Mouse (Mus musculus) hematopoietic stem cell, adult 5-6 weeks (primary cell): ENCODE measurements around the gene Mrc2. TPM values are rescaled to one million over a fixed set of nuclear protein-coding genes. Genes with fewer than 3 reads are reported as not detected.

Source experiments
- ATAC-seq, 2 experiments: fragments of 125-278 bp in 1 of 2; replicated peaks in 1 of 2; 2 replicates each; pipeline ENCODE4 v1.8.0; 2016 to 2017; ENCODE audit warnings: inconsistent platforms in 2 of 2, mild to moderate bottlenecking in 2 of 2, moderate number of reproducible peaks in 2 of 2, low read depth in 1 of 2, moderate TSS enrichment in 1 of 2; ENCODE audit not compliant: low FRiP score in 2 of 2, poor library complexity in 2 of 2, severe bottlenecking in 2 of 2, insufficient read depth in 1 of 2, low TSS enrichment in 1 of 2
- total RNA-seq: library from RNA; stranded (forward); fragments of 172-1452, 232-1000 nt; gene quantifications from 2 replicates; pipeline ENCODE4 v1.2.3, GENCODE M21; 2017

Mrc2 gene
- total RNA-seq, 1 experiment from 2014 or later, result not detected

DNA sequence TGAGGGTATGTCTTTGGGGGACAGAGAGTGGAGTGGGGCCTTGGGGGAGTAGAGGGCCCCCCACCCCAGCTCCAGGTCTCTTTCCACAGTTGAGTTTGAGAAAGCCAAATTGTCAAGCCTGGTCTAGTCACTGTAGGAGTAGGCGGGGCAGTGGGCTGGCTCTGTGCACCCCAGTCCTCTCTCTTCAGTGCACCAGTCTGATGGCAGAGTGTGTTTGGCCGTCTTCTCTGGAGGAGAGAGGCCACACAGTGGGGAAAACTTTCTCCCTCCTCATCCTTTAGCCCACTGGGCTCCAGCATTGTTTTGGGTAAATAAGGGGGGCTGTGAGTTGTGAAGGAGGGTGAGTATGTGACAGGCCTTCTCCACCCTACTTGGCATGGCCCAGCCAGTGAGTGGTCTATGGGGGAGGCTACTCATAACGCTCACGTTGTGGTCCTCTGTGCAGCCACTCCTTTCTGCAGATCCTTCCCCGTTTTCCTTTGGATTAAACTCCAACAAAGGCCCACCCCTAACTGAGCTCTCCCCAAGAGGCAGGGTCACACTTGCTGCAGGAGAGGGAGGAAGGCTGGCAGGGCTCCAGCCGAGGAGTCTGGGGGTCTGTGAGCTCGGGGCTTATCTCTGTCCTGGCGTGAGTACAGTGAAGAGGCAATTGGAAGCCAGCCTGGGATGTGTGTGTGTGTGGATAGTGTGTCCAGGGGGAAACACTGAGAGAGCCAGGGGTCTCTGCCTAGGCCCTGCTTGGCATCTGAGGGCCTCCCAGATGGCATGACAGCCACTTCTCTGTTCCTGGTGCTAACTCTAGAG is 41.6 kb downstream of the Mrc2 start:
- no peak for ATAC-seq

DNA sequence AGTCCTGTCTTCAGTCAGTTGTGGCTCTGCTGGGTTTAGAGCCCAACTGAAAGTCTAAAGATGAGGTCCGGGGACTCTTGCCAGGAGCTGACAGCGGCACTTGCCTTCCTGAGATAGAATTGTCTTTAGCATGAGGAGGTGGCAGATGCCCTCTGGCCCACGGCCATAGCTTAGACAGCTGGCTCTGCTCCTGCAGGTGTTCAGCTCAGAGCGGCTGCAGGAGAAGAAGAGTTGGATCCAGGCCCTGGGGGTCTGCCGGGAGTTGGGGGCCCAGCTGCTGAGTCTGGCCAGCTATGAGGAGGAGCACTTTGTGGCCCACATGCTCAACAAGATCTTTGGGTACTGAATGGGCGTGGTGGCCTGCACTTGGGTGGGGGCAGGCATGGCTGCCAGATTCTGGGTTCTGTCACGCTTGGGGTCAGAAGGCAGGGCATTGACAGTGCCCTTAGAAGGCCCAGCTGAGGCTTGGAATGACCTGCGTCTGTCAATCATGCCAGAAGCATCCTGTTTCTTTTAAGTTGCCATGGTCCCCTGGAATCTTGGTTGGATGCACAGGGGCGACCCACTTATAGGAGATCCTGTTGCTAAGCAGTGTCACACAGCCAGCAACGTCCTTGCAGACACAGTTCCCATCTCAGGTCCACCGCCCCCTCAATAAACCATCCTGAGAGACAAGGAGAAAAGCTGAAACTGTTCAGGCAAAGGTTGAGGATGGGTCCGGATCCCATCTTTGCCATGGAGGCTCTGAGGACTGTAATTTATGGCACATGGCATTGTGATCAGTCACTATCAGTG is 46.4 kb downstream of the Mrc2 start:
- ATAC-seq, result no peak

DNA sequence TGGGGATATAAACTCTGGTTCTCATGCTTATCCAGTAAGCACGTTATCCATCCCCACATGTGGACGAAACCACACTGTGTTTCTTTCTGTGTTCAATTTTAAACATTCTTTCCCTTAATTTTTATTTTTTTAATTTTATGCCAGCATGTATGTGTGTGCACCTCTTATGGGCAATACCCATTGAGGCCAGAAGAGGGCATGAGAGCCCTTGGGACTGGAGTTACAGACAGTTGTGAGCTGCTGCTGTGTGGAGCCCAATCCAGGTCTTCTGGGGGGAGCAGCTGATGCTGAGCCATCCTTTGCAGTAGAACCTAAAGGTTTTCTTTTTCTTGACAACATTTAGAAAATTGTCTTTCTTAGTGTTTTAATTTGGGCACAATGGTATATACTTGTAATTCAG is 52.8 kb downstream of the Mrc2 start:
- ATAC-seq, result no peak

DNA sequence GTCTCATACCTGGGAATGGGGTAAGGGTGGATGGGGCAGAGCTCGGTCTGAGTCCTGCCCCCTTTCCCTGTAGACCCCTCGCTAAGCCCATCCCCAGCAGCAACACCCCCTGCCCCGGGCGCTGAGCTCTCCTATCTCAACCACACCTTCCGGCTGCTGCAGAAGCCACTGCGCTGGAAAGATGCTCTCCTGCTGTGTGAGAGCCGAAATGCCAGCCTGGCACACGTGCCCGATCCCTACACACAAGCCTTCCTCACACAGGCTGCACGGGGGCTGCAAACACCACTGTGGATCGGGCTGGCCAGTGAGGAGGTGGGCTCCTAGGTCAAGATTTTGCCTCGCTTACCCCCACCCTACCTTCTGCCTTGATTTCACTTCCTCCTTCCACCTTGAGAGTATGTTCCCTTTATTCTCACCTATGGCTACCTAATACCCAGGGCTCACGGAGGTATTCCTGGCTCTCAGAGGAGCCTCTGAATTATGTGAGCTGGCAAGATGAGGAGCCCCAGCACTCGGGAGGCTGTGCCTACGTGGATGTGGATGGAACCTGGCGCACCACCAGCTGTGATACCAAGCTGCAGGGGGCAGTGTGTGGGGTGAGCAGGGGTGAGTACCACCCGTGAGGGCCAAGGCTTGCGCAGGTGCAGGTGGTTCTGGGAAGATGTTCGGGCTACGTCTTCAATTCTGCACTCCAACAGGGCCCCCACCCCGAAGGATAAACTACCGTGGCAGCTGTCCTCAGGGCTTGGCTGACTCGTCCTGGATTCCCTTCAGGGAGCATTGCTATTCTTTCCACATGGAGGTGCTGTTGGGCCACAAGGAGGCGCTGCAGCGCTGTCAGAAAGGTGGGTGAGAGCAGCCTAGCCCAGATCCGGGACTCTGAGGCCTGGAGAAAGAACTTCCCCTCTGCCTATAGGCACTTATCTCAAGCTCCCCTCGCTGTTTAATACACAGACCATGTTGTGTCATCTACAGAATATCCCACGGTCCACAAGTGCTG is 55.0 kb downstream of the Mrc2 start:
- ATAC-seq, result peak; percentile 89 to 90

DNA sequence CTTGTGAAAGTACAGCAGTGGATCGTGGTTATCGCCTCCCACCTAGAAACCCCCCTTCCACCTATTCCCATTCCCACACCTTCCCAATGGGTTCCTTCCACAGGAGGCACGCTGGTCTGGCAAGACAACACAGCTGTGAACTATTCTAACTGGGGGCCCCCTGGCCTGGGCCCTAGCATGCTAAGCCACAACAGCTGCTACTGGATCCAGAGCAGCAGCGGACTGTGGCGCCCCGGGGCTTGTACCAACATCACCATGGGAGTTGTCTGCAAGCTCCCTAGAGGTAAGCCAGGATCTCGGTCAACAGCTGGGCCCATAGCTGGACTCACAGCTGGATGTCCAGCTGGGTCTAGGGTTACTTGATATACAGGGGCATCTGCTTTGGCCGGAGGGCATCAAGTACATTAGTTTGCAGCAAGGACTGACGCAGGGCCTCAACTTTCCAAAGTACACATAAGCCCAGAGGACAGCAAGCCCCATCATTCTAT is 56.1 kb downstream of the Mrc2 start:
- ATAC-seq, result no peak

DNA sequence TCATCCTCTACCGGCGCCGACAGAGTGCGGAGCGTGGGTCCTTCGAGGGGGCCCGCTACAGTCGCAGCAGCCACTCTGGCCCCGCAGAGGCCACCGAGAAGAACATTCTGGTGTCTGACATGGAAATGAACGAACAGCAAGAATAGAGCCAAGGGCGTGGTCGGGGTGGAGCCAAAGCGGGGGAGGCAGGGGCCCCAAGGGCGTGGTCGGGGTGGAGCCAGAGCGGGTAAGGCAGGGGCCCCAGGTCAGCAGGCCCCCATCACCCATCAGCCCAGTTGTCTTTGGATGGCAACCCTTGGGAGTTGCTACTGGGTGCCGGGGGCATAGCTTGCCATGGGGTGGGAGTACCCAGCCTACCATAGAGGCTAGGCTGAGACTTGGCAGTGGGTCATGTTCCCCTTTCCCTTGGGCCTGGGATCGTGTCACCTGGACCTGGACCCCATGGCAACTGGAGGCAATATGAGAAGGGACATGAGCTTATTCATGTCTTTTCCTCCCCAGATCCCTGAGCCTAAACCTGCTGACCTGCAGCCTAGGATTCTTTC is 57.4 kb downstream of the Mrc2 start:
- no peak for ATAC-seq

DNA sequence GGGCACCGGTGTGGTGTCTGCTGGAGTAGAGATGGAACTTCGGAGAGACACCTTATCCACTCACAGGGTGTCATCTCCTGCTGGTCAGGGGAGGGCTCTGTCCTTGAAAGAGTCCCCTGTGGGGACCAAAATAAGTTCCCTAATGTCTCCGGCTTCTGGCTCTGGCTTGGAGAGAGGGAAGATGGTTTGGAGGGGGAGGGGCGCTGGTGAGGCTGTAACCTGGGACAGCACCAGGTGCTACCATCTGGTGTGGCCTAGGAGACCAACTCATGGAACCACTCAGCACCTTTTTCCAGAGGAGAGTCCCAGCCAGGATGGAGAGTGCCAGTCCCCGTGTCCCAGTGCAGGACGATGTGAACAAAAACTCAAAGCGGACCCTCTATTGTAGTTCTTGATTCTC is 58.2 kb downstream of the Mrc2 start:
- ATAC-seq, result no peak

DNA sequence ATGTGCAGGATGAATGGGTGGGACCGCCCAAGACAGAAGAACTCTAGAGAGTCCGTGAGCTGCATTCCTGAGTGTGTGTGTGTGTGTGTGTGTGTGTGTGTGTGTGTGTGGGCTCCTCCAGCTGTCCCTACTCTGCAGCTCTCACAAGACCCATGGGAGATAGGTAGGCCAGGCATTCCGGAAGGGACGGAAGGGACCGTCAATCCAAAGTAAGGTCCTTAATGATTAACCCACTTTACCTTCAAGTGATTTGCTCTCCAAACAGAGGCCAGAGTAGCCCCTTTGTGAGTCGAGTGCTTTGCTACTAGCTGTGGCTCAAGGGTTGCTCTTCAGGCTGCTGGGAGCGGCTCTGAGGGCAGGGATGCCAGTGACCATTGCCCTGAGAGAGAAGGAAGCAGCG is 59.7 kb downstream of the Mrc2 start:
- ATAC-seq, result no peak

DNA sequence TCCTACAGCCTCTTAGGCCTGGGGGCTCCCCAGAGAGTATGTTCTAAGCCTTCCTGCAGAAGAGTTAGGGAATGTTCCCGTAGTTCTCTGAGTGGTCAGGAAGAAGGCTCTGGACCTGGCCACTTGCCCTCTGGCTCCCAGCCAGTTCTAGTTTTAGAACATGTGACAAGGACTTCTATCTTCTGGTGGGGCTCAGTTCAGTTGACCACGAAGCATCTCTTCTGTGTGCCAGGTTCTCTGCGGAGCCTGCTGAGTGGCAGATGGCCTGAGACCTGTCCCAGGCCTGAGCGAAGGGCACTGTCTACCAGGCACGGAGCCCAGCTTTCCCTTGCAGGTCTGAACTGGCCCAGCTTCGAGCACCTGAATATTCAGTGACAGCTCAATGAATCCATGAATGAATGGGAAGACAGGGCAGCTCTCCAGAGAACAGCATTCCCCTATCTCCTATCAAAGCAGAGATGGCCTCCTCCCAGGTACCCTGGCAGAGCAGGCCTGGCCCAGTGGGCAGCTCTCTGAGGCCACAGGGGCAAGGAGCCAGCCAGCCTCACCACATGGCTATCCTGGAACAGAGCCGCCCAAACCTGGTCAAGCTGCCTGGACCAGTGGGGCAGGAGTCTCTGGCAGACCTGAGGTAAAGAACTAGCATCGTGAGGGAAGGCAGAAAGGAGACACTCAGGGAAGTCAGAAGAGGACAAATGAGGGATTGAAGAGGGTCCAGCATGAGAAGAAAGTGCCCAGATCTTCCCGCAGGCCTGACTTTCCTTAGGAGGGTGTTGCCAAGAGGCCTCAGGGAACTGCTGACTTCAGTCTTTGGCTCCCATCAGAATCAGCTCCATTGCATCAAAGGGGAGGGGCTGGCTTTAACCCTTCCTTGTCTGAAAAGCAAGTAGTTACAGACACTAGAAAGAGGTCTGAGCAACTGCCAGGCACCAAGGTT is 60.8 kb downstream of the Mrc2 start:
- no peak for ATAC-seq

DNA sequence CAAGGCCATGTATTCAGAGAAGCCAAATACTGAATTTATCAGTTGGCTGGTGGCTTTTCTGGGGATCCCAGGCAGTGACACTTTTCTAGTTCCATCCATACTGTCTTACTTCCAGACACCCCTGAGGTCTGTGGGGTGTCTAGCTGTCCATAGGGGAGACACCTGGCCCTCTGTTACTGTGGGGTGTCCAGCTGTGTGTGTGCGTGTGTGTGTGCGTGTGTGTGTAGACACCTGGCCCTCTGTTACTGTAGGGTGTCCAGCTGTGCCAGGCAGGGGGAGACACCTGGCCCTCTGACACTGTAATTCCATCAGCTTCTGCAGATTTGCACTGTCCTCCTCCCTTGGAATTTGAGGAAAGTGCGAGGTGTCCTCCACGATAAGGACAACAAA is 61.4 kb downstream of the Mrc2 start:
- ATAC-seq, result no peak

DNA sequence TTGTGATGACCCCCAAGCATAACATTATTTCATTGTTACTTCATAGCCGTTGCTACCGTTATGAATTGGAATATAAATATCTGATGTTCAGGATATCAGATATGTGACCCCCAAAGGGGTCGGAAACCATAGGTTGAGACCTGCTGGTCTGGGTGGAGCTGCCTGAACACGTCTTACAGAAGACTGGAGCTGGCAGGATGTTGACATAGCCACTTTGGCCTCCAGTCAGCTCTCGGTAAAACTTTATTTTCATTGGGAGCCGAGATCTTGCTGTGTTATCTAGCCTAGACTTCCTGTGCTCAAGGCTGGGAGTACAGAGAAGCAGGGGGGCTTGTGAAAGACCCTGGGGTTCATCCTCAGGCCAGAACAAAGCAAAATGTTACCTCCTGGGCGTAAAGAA is 63.9 kb downstream of the Mrc2 start:
- no peak for ATAC-seq

DNA sequence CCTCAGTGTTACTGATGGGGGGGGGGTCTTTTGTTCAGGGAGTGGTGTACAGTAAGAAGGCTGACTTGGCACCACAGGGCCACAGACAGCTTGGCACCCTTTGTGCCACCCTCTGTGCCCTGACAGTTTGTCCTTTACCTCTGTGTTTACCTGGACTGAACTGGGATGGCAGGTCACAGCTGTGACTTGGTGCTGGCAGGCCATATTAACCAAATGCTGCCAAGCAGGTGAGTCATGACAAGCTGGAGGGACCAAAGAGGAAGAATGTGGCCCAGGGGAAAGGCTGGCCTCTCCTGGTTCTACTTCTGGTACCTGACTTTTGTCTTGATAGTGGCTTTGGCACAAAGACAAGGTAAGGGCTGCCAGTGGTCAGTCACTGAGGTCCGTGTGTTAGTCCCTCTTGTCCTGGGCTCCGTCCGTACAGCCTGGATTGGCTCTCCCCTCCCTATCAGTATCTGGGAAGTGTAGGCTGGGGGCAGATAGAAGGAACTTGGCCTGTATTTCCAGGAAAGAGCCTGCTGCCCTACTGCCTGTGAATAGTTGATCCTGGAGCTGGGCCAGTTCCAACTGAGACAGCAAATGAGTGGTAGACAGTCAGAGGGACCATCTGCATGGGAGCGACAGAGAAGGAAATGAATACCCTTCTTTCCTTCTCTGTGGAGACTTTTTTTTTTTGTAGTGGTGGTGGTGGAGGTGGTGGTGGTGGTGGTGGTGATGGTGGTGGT is 69.8 kb downstream of the Mrc2 start:
- ATAC-seq, result no peak

DNA sequence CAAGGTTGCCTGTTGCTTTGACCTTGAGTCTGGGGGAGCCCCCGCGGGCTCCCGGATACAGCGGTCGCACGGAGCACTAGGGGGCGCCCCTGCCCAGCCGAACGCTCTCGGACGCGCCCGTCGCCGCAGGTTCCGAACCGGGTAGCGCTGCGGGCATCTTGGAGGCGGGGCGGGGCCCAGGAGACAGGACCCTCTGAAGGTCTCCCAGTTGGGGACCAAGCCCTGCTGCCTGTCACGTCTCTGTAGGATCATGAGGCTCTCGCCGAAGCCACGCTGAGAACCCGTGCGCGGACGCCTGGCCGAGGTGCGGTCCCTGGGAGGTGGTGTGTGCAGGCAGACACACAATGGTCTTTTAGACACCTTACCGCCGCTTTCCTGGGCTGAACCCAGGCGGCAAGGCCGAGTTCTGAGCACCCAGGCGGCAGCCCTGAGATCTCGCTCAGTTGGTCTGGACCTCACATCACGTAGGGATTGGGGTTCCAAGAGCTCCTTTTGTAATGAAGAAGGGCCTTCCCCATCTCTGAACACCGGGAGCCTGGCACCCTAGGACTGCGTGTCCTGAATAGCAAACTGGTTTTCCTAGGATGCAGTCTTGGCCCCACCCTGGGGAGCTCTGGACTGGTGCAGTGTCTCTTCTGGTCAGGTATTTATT is 70.6 kb downstream of the Mrc2 start:
- peak; percentile 54 to 57; a peak in 3 of 4 replicates for ATAC-seq

DNA sequence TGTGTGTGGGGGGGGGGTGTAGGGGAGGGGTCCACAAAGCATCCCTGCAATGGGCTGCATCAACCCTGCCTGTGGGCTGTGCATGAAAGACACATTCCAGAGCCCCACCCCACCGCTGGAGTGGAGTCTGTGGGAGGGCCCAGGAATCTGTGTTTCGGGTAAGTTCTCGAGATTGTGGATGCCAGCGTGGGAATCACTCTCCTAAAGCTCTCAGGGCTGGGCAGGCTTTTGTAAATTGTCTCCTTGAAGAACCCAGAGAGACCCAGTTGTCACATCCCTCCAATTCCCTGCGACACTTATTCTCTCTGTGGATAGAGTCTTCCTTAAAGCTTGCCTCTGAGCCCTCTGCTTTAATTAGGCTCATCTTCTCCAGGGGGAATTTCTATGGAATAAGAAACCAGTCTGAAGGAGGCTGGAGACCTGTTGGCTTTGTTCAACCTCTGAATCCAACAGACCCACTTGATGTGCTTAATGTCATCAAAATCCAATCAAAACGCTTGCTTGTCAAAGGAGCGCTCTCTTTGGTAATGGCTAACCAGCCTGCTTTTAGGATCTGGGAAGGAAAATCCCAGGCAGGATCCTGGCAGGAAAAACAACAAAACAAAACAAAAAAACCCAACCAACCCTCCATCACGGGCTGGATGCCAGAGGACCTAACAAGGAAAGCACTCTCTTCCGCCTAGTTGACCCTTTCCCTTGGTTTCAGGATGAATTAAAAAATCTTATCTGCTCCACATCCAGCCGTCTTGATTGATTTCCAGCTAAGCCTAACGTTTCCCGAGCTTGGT is 71.3 kb downstream of the Mrc2 start:
- ATAC-seq, result no peak
